Mouse (Mus musculus) cortical plate, adult 2 months (tissue): ENCODE data around the gene Eda.

Experiments
- CTCF ChIP-seq: fragments of 200-500 bp; IDR thresholded peaks from 2 replicates; pipeline ENCODE4 v1.5.1; 2011; ENCODE audit warnings: mild to moderate bottlenecking, control low read depth, low read length; ENCODE audit not compliant: insufficient read depth; ENCODE audit errors: extremely low read depth
- POLR2A ChIP-seq: fragments of 200-500 bp; IDR thresholded peaks from 2 replicates; pipeline ENCODE4 v1.6.1; 2011; ENCODE audit warnings: mild to moderate bottlenecking, low read length, control low read depth; ENCODE audit not compliant: insufficient read depth; ENCODE audit errors: extremely low read depth

- TF ChIP-seq CTCF (no peak), POLR2A (no peak)
Observed at GRCm38 (mm10) chrX:100314172-100314902, 338.9 kb downstream of the Eda start.
